Mouse (Mus musculus) cortical plate, adult 2 months (tissue): ENCODE measurements around the gene Sorbs2.

Source experiments
- CTCF ChIP-seq: fragments of 200-500 bp; IDR thresholded peaks from 2 replicates; pipeline ENCODE4 v1.5.1; 2011; ENCODE audit warnings: mild to moderate bottlenecking, control low read depth, low read length; ENCODE audit not compliant: insufficient read depth; ENCODE audit errors: extremely low read depth
- POLR2A ChIP-seq: fragments of 200-500 bp; IDR thresholded peaks from 2 replicates; pipeline ENCODE4 v1.6.1; 2011; ENCODE audit warnings: mild to moderate bottlenecking, low read length, control low read depth; ENCODE audit not compliant: insufficient read depth; ENCODE audit errors: extremely low read depth

DNA sequence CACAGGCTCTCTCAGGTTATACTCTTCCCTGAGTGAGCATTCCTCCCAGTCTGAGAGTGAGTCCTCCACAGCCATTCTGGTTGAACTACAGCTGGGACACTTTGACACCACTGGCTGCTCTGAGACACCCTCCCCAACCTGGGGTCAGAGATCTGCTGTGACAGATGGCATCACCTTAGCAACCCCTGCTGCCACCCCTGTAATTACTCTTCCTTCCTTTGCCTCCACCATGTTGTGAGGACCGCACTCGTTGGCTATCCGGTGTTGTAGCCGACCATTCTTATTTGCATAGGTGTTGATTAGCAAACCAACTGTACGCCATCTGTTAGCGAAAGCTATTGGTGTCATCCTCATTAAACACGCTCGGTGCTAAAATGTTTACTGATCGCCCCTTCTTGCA, 247.9 kb downstream of the Sorbs2 start:
- no peak for TF ChIP-seq CTCF
- TF ChIP-seq POLR2A: no peak
